Mouse (Mus musculus) hematopoietic stem cell, adult 5-6 weeks (primary cell): ENCODE measurements around the gene Tsc22d2. TPM values are rescaled to one million over a fixed set of nuclear protein-coding genes. Genes with fewer than 3 reads are reported as not detected.

Experiments used
- ATAC-seq, 2 experiments: fragments of 125-278 bp in 1 of 2; replicated peaks in 1 of 2; 2 replicates each; pipeline ENCODE4 v1.8.0; 2016 to 2017; ENCODE audit warnings: inconsistent platforms in 2 of 2, mild to moderate bottlenecking in 2 of 2, moderate number of reproducible peaks in 2 of 2, low read depth in 1 of 2, moderate TSS enrichment in 1 of 2; ENCODE audit not compliant: low FRiP score in 2 of 2, poor library complexity in 2 of 2, severe bottlenecking in 2 of 2, insufficient read depth in 1 of 2, low TSS enrichment in 1 of 2
- total RNA-seq: library from RNA; stranded (forward); fragments of 172-1452, 232-1000 nt; gene quantifications from 2 replicates; pipeline ENCODE4 v1.2.3, GENCODE M21; 2017

Tsc22d2 gene
- total RNA-seq, 1 experiment from 2014 or later: 34.5 TPM

GRCm38 (mm10) chr3:58493621-58494020, 79.1 kb downstream of the Tsc22d2 start:
- ATAC-seq: no peak

GRCm38 (mm10) chr3:58501961-58502360, 87.4 kb downstream of the Tsc22d2 start:
- peak; percentile 97 to 98 for ATAC-seq

GRCm38 (mm10) chr3:58503720-58504333, 89.3 kb downstream of the Tsc22d2 start:
- ATAC-seq: no peak

- ATAC-seq: no peak
These were observed 90.2 kb downstream of the Tsc22d2 start for GRCm38 (mm10) chr3:58504676-58505075.

- ATAC-seq: peak; percentile 78 to 90
These were observed 93.7 kb downstream of the Tsc22d2 start for GRCm38 (mm10) chr3:58508020-58508750.

GRCm38 (mm10) chr3:58511581-58511980, 97.1 kb downstream of the Tsc22d2 start:
- ATAC-seq: 0 out of 4 replicates have a peak, but pooled peaks of 1 of the 2 experiments have one; percentile 53

GRCm38 (mm10) chr3:58512740-58513139, 98.2 kb downstream of the Tsc22d2 start:
- no peak for ATAC-seq

GRCm38 (mm10) chr3:58513483-58513882, 99.0 kb downstream of the Tsc22d2 start:
- ATAC-seq: no peak

GRCm38 (mm10) chr3:58515947-58516601, 101.6 kb downstream of the Tsc22d2 start:
- no peak for ATAC-seq

Other genes starting within 250 kb of the Tsc22d2 start
- gene Eif2a, start 111.1 kb downstream of the Tsc22d2 start, total RNA-seq: 115 and 125 TPM in 2 replicates
- gene Serp1, start 111.2 kb downstream of the Tsc22d2 start, total RNA-seq: 78.7 and 86.1 TPM in 2 replicates
- gene Selenot, start 161.9 kb downstream of the Tsc22d2 start, total RNA-seq: 145 and 184 TPM in 2 replicates
- not detected in 2 replicates for gene Erich6, start 222.5 kb downstream of the Tsc22d2 start, total RNA-seq